Mouse (Mus musculus) hindbrain, postnatal 0 days (tissue): ENCODE measurements at regions not wholly inside any gene's neighbourhood (a gene's known extent, or its start where the extent isn't known, plus 50 kb on each side); places are given as distances from the start of the nearest gene placed in this dataset.
A peak's percentile ranks its signal among the peaks of the same experiment; 100 is the strongest.

Source experiments
- ATAC-seq: fragments of 200-750 bp; cut with Nextera tagmentation; 2 replicates; pipeline ENCODE4 v1.8.0; 2017; ENCODE audit warnings: mild to moderate bottlenecking, moderate TSS enrichment, moderate library complexity
- DNase-seq: peaks from one replicate; pipeline ENCODE4 v3.0.0-alpha.2; 2015; ENCODE audit warnings: low spot score
- H3K27ac ChIP-seq: fragments of 300-500 bp; sonication (generic); 2 replicates; pipeline ENCODE4 v1.5.1; 2014; ENCODE audit warnings: mild to moderate bottlenecking
- H3K27me3 ChIP-seq: fragments of 300-500 bp; sonication (generic); 2 replicates; pipeline ENCODE4 v1.6.1; 2014; ENCODE audit warnings: low read length, mixed read lengths; ENCODE audit not compliant: insufficient read depth
- H3K36me3 ChIP-seq: fragments of 300-500 bp; sonication (generic); 2 replicates; pipeline ENCODE4 v1.6.1; 2014; ENCODE audit warnings: low read length, mixed read lengths; ENCODE audit not compliant: insufficient read depth
- H3K4me1 ChIP-seq: fragments of 300-500 bp; sonication (generic); 2 replicates; pipeline ENCODE4 v1.6.1; 2014; ENCODE audit warnings: antibody characterized with exemption, low read length, mixed read lengths; ENCODE audit not compliant: insufficient read depth
- H3K4me2 ChIP-seq: fragments of 300-500 bp; sonication (generic); 2 replicates; pipeline ENCODE4 v1.6.1; 2014; ENCODE audit warnings: low read depth, mild to moderate bottlenecking, low read length, moderate library complexity, mixed read lengths
- H3K4me3 ChIP-seq: fragments of 300-500 bp; sonication (generic); 2 replicates; pipeline ENCODE4 v1.5.1; 2014; ENCODE audit warnings: low read length
- H3K9ac ChIP-seq: fragments of 300-500 bp; sonication (generic); replicated peaks from 2 replicates; pipeline ENCODE4 v1.6.1; 2014; ENCODE audit warnings: mild to moderate bottlenecking, low read length, moderate library complexity, mixed read lengths
- H3K9me3 ChIP-seq: fragments of 300-500 bp; sonication (generic); 2 replicates; pipeline ENCODE4 v1.6.1; 2016; ENCODE audit warnings: low read length, mixed read lengths
- CTCF ChIP-seq: IDR thresholded peaks from 2 replicates; pipeline ENCODE4 v1.5.1; 2016; ENCODE audit warnings: antibody characterized with exemption, control low read depth, low read depth
- WGBS: fragments of 180-500 bp; shearing (Covaris S2); extraction: QIAGEN DNeasy Blood & Tissue Kit; methylation state at CpG from one replicate; pipeline ENCODE4 v1.1.7; 2014; 5-methylcytosine and 5-hydroxymethylcytosine counted together

DNA sequence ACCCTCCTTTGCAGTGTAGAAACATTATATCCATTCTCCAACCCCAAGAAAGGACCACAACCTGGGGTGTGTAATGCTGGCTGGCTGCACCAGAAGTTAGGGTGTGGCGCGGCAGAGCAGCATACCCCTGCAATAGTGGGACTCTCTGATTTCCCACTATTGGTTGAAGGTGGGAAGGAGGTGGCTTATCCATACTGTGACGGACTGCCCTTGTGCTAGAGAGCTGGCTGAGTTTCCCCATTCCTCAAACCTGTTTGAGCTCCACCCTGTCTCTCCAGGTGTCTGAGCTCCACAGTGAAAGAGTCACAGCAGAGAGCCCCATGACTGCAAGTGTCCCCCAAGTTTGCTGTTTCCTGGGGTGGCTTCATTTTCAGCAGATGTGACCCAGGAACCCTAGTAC lies 79.6 kb downstream of the Sik1 start:
- no peak for ATAC-seq
- Histone ChIP-seq H3K36me3 (no peaks in the 10 kb centered on the region), H3K27me3 (0 out of 2 replicates have a peak, but pooled peaks cover 6% of the 10 kb centered on the region), H3K4me1 (no peaks in the 10 kb centered on the region), H3K4me3 (no peak overlapping the region), H3K9me3 (no peaks in the 10 kb centered on the region), H3K9ac (no peak overlapping the region), H3K4me2 (no peak overlapping the region), H3K27ac (no peak overlapping the region)
- DNase-seq = no peak
- no peak for TF ChIP-seq CTCF
- 92% methylated on average over 3 of the region's 3 CpGs for WGBS

DNA sequence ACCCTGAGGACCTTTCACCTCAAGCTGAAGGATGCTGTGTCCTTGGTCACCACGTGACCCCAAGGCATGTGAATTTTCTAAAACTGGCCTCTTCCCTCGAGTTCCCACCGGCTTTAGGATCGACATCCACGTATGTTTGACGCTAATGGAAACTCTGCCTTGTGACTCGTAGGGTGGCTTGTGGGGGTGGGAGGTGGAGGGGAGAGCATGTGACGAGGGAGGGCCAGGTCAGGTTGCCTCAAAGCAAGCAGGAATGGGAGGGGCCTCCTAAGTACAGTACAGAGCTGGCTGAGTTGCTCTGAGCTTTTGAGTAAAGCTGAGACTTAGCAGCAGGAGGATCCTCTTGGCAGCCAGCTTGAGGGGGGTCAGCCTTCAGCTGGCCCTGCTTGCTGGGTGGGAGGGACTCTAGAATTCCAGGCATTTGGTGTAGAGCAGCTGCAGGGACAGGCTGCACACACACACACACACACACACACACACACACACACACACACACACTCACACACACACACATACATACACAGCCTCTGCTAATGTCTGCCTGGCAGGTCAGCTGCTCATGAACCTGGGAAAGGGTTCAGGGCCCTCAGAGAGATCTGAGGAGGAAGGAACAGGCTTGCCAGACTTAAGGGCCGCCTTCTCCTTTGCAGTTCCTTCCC lies 78.5 kb downstream of the Sik1 start:
- Histone ChIP-seq H3K9ac (no peak overlapping the region), H3K4me1 (no peaks in the 10 kb centered on the region), H3K4me2 (no peak overlapping the region), H3K27me3 (no peaks in the 10 kb centered on the region), H3K36me3 (no peaks in the 10 kb centered on the region), H3K4me3 (no peak overlapping the region), H3K27ac (no peak overlapping the region), H3K9me3 (no peaks in the 10 kb centered on the region)
- TF ChIP-seq CTCF = no peak
- ATAC-seq = peak; percentile 84
- 38% methylated on average over 9 of the region's 9 CpGs for WGBS
- peak; percentile 62 for DNase-seq

DNA sequence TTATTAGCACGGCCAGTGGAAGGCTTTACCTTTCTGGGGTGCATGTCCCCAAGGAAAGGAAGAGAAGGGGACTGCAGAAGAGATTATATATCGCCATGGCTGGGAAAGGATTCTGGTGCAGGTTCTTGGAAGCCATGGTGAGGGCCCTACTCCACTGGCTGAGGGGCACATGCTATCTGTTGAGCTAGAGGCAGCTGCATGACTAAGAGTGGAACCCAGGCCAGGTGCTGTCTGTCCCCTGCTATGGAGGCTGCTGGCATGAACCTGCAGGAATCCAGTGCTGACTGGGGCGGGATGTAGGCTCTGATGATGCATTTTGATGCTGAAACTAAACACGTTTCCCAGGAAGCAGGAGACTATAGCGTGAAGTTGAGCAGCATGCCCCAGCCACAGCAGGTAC lies 77.9 kb downstream of the Sik1 start:
- H3K27ac ChIP-seq = no peak overlapping the region
- no peaks in the 10 kb centered on the region for H3K4me1 ChIP-seq
- no peaks in the 10 kb centered on the region for H3K27me3 ChIP-seq
- H3K4me2 ChIP-seq = no peak overlapping the region
- WGBS = 69% methylated on average over 5 of the region's 5 CpGs
- no peaks in the 10 kb centered on the region for H3K9me3 ChIP-seq
- ATAC-seq (no peak), DNase-seq (no peak)
- TF ChIP-seq CTCF = no peak
- H3K4me3 ChIP-seq = no peak overlapping the region
- no peak overlapping the region for H3K9ac ChIP-seq
- H3K36me3 ChIP-seq = no peaks in the 10 kb centered on the region

- Histone ChIP-seq H3K27me3 (no peaks in the 10 kb centered on the region), H3K4me3 (no peak overlapping the region), H3K9ac (no peak overlapping the region), H3K4me1 (no peaks in the 10 kb centered on the region), H3K27ac (no peak overlapping the region), H3K36me3 (no peaks in the 10 kb centered on the region), H3K9me3 (no peaks in the 10 kb centered on the region), H3K4me2 (no peak overlapping the region)
- ATAC-seq (no peak), DNase-seq (no peak)
- TF ChIP-seq CTCF = no peak
- 66% methylated on average over 3 of the region's 3 CpGs for WGBS
Measured at GRCm38 (mm10) chr17:31779466-31779865, 76.1 kb downstream of the Sik1 start.

- Histone ChIP-seq H3K4me2 (no peak overlapping the region), H3K27ac (no peak overlapping the region), H3K4me1 (no peaks in the 10 kb centered on the region), H3K9me3 (no peaks in the 10 kb centered on the region), H3K27me3 (no peaks in the 10 kb centered on the region), H3K36me3 (no peaks in the 10 kb centered on the region), H3K4me3 (no peak overlapping the region), H3K9ac (no peak overlapping the region)
- no peak for TF ChIP-seq CTCF
- WGBS = 83% methylated on average over 6 of the region's 6 CpGs
- ATAC-seq (no peak), DNase-seq (no peak)
Measured at GRCm38 (mm10) chr17:31782251-31782650, 73.4 kb downstream of the Sik1 start.

GRCm38 (mm10) chr17:31783071-31783470 lies 72.5 kb downstream of the Sik1 start:
- H3K4me3 ChIP-seq = no peak overlapping the region
- 94% methylated on average over 5 of the region's 5 CpGs for WGBS

GRCm38 (mm10) chr17:31788316-31788715 lies 67.3 kb downstream of the Sik1 start:
- H3K9me3 ChIP-seq = no peaks in the 10 kb centered on the region
- no peak overlapping the region for H3K9ac ChIP-seq
- no peak overlapping the region for H3K4me3 ChIP-seq
- no peak overlapping the region for H3K4me2 ChIP-seq
- TF ChIP-seq CTCF = no peak
- no peaks in the 10 kb centered on the region for H3K36me3 ChIP-seq
- H3K4me1 ChIP-seq = peaks cover 18% of the 10 kb centered on the region
- peaks cover 3% of the 10 kb centered on the region; the same call in 1 of the 2 replicates for H3K27me3 ChIP-seq
- DNase-seq = no peak
- 79% methylated on average over 3 of the region's 3 CpGs for WGBS
- ATAC-seq = no peak
- H3K27ac ChIP-seq = no peak overlapping the region

More at GRCm38 (mm10) chr17:31783071-31783470, 72.5 kb downstream of the Sik1 start:
- Histone ChIP-seq H3K27me3 (no peaks in the 10 kb centered on the region), H3K4me2 (no peak overlapping the region), H3K36me3 (no peaks in the 10 kb centered on the region), H3K4me1 (no peaks in the 10 kb centered on the region), H3K27ac (no peak overlapping the region), H3K9me3 (no peaks in the 10 kb centered on the region), H3K9ac (no peak overlapping the region)
- ATAC-seq (no peak), DNase-seq (no peak)
- TF ChIP-seq CTCF = no peak
